Mouse (Mus musculus) liver, postnatal 0 days (tissue): ENCODE measurements around the gene Traf3ip2. TPM values are rescaled to one million over a fixed set of nuclear protein-coding genes. Genes with fewer than 3 reads are reported as not detected.

ENCODE experiments used
- ATAC-seq: fragments of 200-750 bp; cut with Nextera tagmentation; 2 replicates; pipeline ENCODE4 v1.8.0; 2017; ENCODE audit warnings: mild to moderate bottlenecking, moderate library complexity
- DNase-seq: peaks from one replicate; pipeline ENCODE4 v3.0.0-alpha.2; 2016
- H3K27ac ChIP-seq: fragments of 300-500 bp; sonication (generic); 2 replicates; pipeline ENCODE4 v1.5.1; 2014; ENCODE audit warnings: antibody characterized with exemption, moderate library complexity, mild to moderate bottlenecking, low read depth
- H3K27me3 ChIP-seq: fragments of 300-500 bp; sonication (generic); 2 replicates; pipeline ENCODE4 v1.6.1; 2014; ENCODE audit warnings: low read length, control low read depth, mixed read lengths; ENCODE audit not compliant: insufficient read depth
- H3K36me3 ChIP-seq: fragments of 300-500 bp; sonication (generic); replicated peaks from 2 replicates; pipeline ENCODE4 v1.6.1; 2014; ENCODE audit warnings: mild to moderate bottlenecking, control low read depth, low read length, moderate library complexity, mixed read lengths; ENCODE audit not compliant: insufficient read depth
- H3K4me1 ChIP-seq: fragments of 300-500 bp; sonication (generic); 2 replicates; pipeline ENCODE4 v1.6.1; 2014; ENCODE audit warnings: antibody characterized with exemption, mild to moderate bottlenecking, control low read depth; ENCODE audit not compliant: insufficient read depth
- H3K4me2 ChIP-seq: fragments of 300-500 bp; sonication (generic); 2 replicates; pipeline ENCODE4 v1.6.1; 2014; ENCODE audit warnings: low read depth, mild to moderate bottlenecking, low read length, moderate library complexity, mixed read lengths
- H3K4me3 ChIP-seq: fragments of 300-500 bp; sonication (generic); 2 replicates; pipeline ENCODE4 v1.5.1; 2014; ENCODE audit warnings: low read depth, low read length
- H3K9ac ChIP-seq: fragments of 300-500 bp; sonication (generic); replicated peaks from 2 replicates; pipeline ENCODE4 v1.6.1; 2014; ENCODE audit warnings: mild to moderate bottlenecking, moderate library complexity
- H3K9me3 ChIP-seq: fragments of 300-500 bp; sonication (generic); 2 replicates; pipeline ENCODE4 v1.6.1; 2016; ENCODE audit warnings: mild to moderate bottlenecking, control low read depth, low read length, mixed read lengths
- CTCF ChIP-seq: sonication (generic); IDR thresholded peaks from 2 replicates; pipeline ENCODE4 v1.5.1; 2016; ENCODE audit warnings: antibody characterized with exemption, low read depth
- EP300 ChIP-seq: IDR thresholded peaks from 2 replicates; pipeline ENCODE4 v1.6.1; 2016; ENCODE audit warnings: antibody characterized with exemption, low read depth, mild to moderate bottlenecking
- WGBS: fragments of 180-500 bp; shearing (Covaris S2); extraction: QIAGEN DNeasy Blood & Tissue Kit; methylation state at CpG from one replicate; pipeline ENCODE4 v1.1.7; 2014; ENCODE audit not compliant: insufficient replicate concordance; 5-methylcytosine and 5-hydroxymethylcytosine counted together
- polyA plus RNA-seq: library from polyadenylated mRNA; unstranded; fragments of >200 nt; fragmentation: Nextera tagmentation; extraction: Ambion mirVana; gene quantifications from 2 replicates; pipeline ENCODE4 v1.2.1, GENCODE M21; 2015

Gene Traf3ip2
- polyA plus RNA-seq, 1 experiment from 2014 or later: 2.3 TPM

DNA sequence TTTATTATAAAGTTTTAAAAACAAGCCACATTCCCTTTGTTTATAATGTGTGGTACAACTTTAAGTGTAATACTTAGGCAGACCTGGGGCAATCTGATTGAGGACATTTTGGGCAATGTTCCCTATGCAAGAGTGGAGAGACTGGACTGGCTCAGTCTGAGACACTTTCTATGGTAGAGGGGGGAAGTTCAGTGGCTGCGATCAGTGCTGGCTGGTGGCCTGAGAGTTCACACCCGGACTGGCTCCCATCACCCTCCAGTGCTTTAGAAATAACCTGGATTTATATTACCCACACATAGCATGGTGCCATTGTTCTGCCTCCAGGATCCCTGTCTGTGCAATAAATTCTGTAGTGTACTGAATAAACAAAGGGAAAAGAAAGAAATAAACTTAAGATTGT is 603 bp upstream of the Traf3ip2 start:
- Histone ChIP-seq H3K9ac (no peak overlapping the region), H3K36me3 (no peaks in the 10 kb centered on the region), H3K27me3 (no peaks in the 10 kb centered on the region), H3K27ac (peak overlapping the region; percentile 86; the same call in 1 of the 2 replicates), H3K4me1 (peaks cover 7% of the 10 kb centered on the region; the same call in 1 of the 2 replicates), H3K9me3 (no peaks in the 10 kb centered on the region), H3K4me2 (no peak overlapping the region), H3K4me3 (no peak overlapping the region)
- WGBS: 90% methylated on average over 2 of the region's 2 CpGs
- TF ChIP-seq CTCF (no peak), EP300 (no peak)
- DNase-seq (no peak), ATAC-seq (no peak)

GRCm38 (mm10) chr10:39612989-39613831 is 476 bp downstream of the Traf3ip2 start:
- no peak for TF ChIP-seq CTCF
- TF ChIP-seq EP300: no peak
- Histone ChIP-seq H3K36me3 (0 out of 2 replicates have a peak, but pooled peaks cover 2% of the 10 kb centered on the region), H3K4me2 (peak overlapping the region; percentile 78), H3K27me3 (no peaks in the 10 kb centered on the region), H3K27ac (peak overlapping the region; percentile 86), H3K9me3 (no peaks in the 10 kb centered on the region), H3K9ac (peak overlapping the region; percentile 61), H3K4me1 (peaks cover 7% of the 10 kb centered on the region; the same call in 1 of the 2 replicates), H3K4me3 (peak overlapping the region; percentile 48)
- 9% methylated on average over 26 of the region's 26 CpGs for WGBS
- ATAC-seq (peak; percentile 74), DNase-seq (peak; percentile 64)

GRCm38 (mm10) chr10:39613973-39614372 is 1.2 kb downstream of the Traf3ip2 start:
- peak overlapping the region; percentile 48; the same call in 1 of the 2 replicates for H3K4me3 ChIP-seq
- H3K4me2 ChIP-seq: peak overlapping the region; percentile 78

GRCm38 (mm10) chr10:39614676-39615075 is 1.9 kb downstream of the Traf3ip2 start:
- Histone ChIP-seq H3K4me1 (peaks cover 7% of the 10 kb centered on the region; the same call in 1 of the 2 replicates), H3K27me3 (no peaks in the 10 kb centered on the region), H3K4me2 (0 out of 2 replicates have a peak overlapping the region, but pooled peaks have one; percentile 78), H3K36me3 (0 out of 2 replicates have a peak, but pooled peaks cover 2% of the 10 kb centered on the region), H3K9me3 (no peaks in the 10 kb centered on the region), H3K9ac (no peak overlapping the region), H3K27ac (no peak overlapping the region), H3K4me3 (no peak overlapping the region)
- no peak for ATAC-seq
- whole genome bisulfite sequencing: 53% methylated on average over 6 of the region's 6 CpGs
- TF ChIP-seq CTCF (no peak), EP300 (no peak)
- DNase-seq: no peak

More at GRCm38 (mm10) chr10:39613973-39614372, 1.2 kb downstream of the Traf3ip2 start:
- Histone ChIP-seq H3K36me3 (0 out of 2 replicates have a peak, but pooled peaks cover 2% of the 10 kb centered on the region), H3K27me3 (no peaks in the 10 kb centered on the region), H3K9ac (no peak overlapping the region), H3K27ac (peak overlapping the region; percentile 86), H3K4me1 (peaks cover 7% of the 10 kb centered on the region; the same call in 1 of the 2 replicates), H3K9me3 (no peaks in the 10 kb centered on the region)
- ATAC-seq: peak; percentile 44; the same call in 1 of the 2 replicates
- DNase-seq: no peak
- no peak for TF ChIP-seq EP300
- no peak for TF ChIP-seq CTCF
- 39% methylated on average over 2 of the region's 2 CpGs for WGBS

DNA sequence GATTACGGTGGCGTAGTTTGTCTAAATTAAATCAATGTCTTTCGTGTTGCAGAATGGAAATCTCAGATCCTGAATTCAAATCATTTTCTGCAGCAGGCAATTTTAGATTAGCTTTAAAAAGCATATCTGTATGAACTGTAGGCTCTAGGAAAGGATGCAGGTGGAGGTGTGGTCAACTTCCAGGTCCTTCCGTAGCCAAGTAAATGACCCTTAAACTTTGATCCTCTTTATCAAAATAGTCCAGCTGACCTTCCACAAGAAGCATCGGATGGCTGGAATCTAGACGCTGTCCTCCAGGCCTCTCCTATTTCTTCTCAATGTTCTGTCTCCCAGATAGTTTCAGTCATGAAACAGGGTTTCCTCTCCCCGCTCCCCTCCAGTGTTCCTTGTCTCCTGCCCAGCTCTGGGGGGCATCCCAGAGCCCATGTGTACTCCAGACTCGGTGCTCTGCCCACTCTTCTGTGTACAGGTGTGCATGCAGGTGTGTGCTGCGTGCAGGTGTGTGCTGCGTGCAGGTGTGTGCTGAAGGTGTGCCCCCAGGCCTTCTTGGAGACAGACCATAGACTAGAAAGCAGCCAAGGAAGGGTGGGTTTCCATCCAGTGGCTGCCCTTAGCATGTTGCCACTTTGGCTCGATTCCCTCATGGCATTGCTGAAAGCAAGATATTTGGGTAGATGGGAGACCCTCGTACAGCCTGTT is 2.9 kb downstream of the Traf3ip2 start:
- no peak overlapping the region for H3K9ac ChIP-seq
- no peak for ATAC-seq
- no peak overlapping the region for H3K27ac ChIP-seq
- H3K4me2 ChIP-seq: no peak overlapping the region
- peaks cover 7% of the 10 kb centered on the region; the same call in 1 of the 2 replicates for H3K4me1 ChIP-seq
- TF ChIP-seq EP300 (no peak), CTCF (no peak)
- 0 out of 2 replicates have a peak, but pooled peaks cover 2% of the 10 kb centered on the region for H3K36me3 ChIP-seq
- no peak for DNase-seq
- H3K4me3 ChIP-seq: no peak overlapping the region
- WGBS: 70% methylated on average over 12 of the region's 12 CpGs
- no peaks in the 10 kb centered on the region for H3K9me3 ChIP-seq
- no peaks in the 10 kb centered on the region for H3K27me3 ChIP-seq

DNA sequence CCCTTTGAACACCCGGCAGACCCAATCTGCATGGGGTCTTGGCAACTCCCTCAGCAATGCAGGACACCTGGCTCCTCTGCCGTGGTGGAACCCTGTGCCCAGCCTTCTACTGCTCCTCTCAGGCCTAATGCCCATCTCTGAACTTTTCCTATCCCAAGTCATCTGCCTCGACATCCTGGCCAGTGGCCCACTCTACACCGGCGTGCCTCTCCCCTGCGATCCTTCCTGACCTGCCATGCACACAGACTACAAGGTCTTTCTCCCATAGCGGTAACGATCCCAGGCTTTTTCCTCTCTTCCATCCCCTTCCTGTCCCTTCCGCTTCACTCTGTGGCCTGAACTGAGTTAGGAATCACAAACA is 3.5 kb downstream of the Traf3ip2 start:
- Histone ChIP-seq H3K4me1 (peaks cover 7% of the 10 kb centered on the region; the same call in 1 of the 2 replicates), H3K9ac (no peak overlapping the region), H3K4me2 (no peak overlapping the region), H3K4me3 (no peak overlapping the region), H3K27me3 (no peaks in the 10 kb centered on the region), H3K36me3 (0 out of 2 replicates have a peak, but pooled peaks cover 2% of the 10 kb centered on the region), H3K27ac (no peak overlapping the region), H3K9me3 (no peaks in the 10 kb centered on the region)
- ATAC-seq (no peak), DNase-seq (no peak)
- WGBS: 80% methylated on average over 9 of the region's 9 CpGs
- TF ChIP-seq EP300: no peak
- no peak for TF ChIP-seq CTCF
